Mouse (Mus musculus): ENCODE data around the gene Tssk1. TPM values are rescaled to one million over a fixed set of nuclear protein-coding genes. Genes with fewer than 3 reads are reported as not detected.

The Tssk1 gene
- polyA plus RNA-seq, 1 experiment from 2014 or later = not detected

- H3K27ac ChIP-seq = no peak overlapping the region
- no peak overlapping the region for H3K9ac ChIP-seq (replicated peaks)
- no peaks in the 10 kb centered on the region for H3K9me3 ChIP-seq
- no peak overlapping the region for H3K4me3 ChIP-seq (replicated peaks)
- ATAC-seq (ENCODE audit: insufficient number of reproducible peaks, insufficient read depth, low FRiP score, low TSS enrichment, low read depth) = no peak
- whole genome bisulfite sequencing = 55% methylated on average over 7 of the region's 7 CpGs
- H3K4me1 ChIP-seq (replicated peaks) = peaks cover 4% of the 10 kb centered on the region; the same call in 1 of the 2 replicates
- no peaks in the 10 kb centered on the region for H3K36me3 ChIP-seq
- H3K27me3 ChIP-seq = no peaks in the 10 kb centered on the region
- no peak overlapping the region for H3K4me2 ChIP-seq
These were observed 51.2 kb downstream of the Tssk1 start for GRCm38 (mm10) chr16:17945081-17945831.

Other genes with a start within 250 kb of the Tssk1 start
- 8.2 and 11.9 TPM in 2 replicates for gene Ccdc74a, start 247.8 kb upstream of the Tssk1 start, polyA plus RNA-seq (2016; fragmentation: Nextera tagmentation; extraction: Ambion mirVana)
- gene Med15, start 161.3 kb upstream of the Tssk1 start, polyA plus RNA-seq (2016; fragmentation: Nextera tagmentation; extraction: Ambion mirVana) = 43.2 and 44.2 TPM in 2 replicates
- 87.7 and 88.5 TPM in 2 replicates for gene Klhl22, start 134.6 kb upstream of the Tssk1 start, polyA plus RNA-seq (2016; fragmentation: Nextera tagmentation; extraction: Ambion mirVana)
- gene Scarf2, start 96.9 kb upstream of the Tssk1 start, polyA plus RNA-seq (2016; fragmentation: Nextera tagmentation; extraction: Ambion mirVana) = 41.0 and 46.3 TPM in 2 replicates
- gene B830017H08Rik, start 61.1 kb upstream of the Tssk1 start, polyA plus RNA-seq (2016; fragmentation: Nextera tagmentation; extraction: Ambion mirVana) = 0.27 and 0.56 TPM in 2 replicates
- gene Car15, start 55.9 kb upstream of the Tssk1 start, polyA plus RNA-seq (2016; fragmentation: Nextera tagmentation; extraction: Ambion mirVana) = 2.9 and 3.6 TPM in 2 replicates
- 0.31 and 0.36 TPM in 2 replicates for gene Gm20518, start 2.6 kb upstream of the Tssk1 start, polyA plus RNA-seq (2016; fragmentation: Nextera tagmentation; extraction: Ambion mirVana)
- gene Dgcr2, start 4.3 kb downstream of the Tssk1 start, polyA plus RNA-seq (2016; fragmentation: Nextera tagmentation; extraction: Ambion mirVana) = 102 and 105 TPM in 2 replicates
- not detected in 2 replicates for gene Tssk2, start 4.4 kb downstream of the Tssk1 start, polyA plus RNA-seq (2016; fragmentation: Nextera tagmentation; extraction: Ambion mirVana)
- gene Ess2, start 17.1 kb downstream of the Tssk1 start, polyA plus RNA-seq (2016; fragmentation: Nextera tagmentation; extraction: Ambion mirVana) = 50.6 and 54.7 TPM in 2 replicates
- gene Gsc2, start 20.8 kb downstream of the Tssk1 start, polyA plus RNA-seq (2016; fragmentation: Nextera tagmentation; extraction: Ambion mirVana) = not detected in 2 replicates
- 79.5 and 83.0 TPM in 2 replicates for gene Slc25a1, start 34.0 kb downstream of the Tssk1 start, polyA plus RNA-seq (2016; fragmentation: Nextera tagmentation; extraction: Ambion mirVana)
- gene Vpreb2, start 86.2 kb downstream of the Tssk1 start, polyA plus RNA-seq (2016; fragmentation: Nextera tagmentation; extraction: Ambion mirVana) = not detected in 2 replicates
- gene Dgcr6, start 158.6 kb downstream of the Tssk1 start, polyA plus RNA-seq (2016; fragmentation: Nextera tagmentation; extraction: Ambion mirVana) = 134 and 135 TPM in 2 replicates
- gene Prodh, start 196.0 kb downstream of the Tssk1 start, polyA plus RNA-seq (2016; fragmentation: Nextera tagmentation; extraction: Ambion mirVana) = 13.1 and 13.8 TPM in 2 replicates
- gene Rtn4r, start 233.4 kb downstream of the Tssk1 start, polyA plus RNA-seq (2016; fragmentation: Nextera tagmentation; extraction: Ambion mirVana) = 8.3 and 9.9 TPM in 2 replicates